Mouse (Mus musculus) kidney, postnatal 0 days (tissue): ENCODE measurements around the gene Mafk. TPM values are rescaled to one million over a fixed set of nuclear protein-coding genes. Genes with fewer than 3 reads are reported as not detected.

Experiments used
- ATAC-seq: fragments of 200-750 bp; cut with Nextera tagmentation; replicated peaks from 2 replicates; pipeline ENCODE4 v1.8.0; 2017; ENCODE audit warnings: low read depth, moderate number of reproducible peaks, moderate TSS enrichment, moderate library complexity; ENCODE audit not compliant: low FRiP score
- DNase-seq: peaks from one replicate; pipeline ENCODE4 v3.0.0-alpha.2; 2016; ENCODE audit warnings: low spot score
- H3K27ac ChIP-seq: fragments of 300-500 bp; sonication (generic); 2 replicates; pipeline ENCODE4 v1.5.1; 2014; ENCODE audit warnings: mild to moderate bottlenecking
- H3K27me3 ChIP-seq: fragments of 300-500 bp; sonication (generic); 2 replicates; pipeline ENCODE4 v1.6.1; 2014; ENCODE audit warnings: low read length, mixed read lengths; ENCODE audit not compliant: insufficient read depth
- H3K36me3 ChIP-seq: fragments of 300-500 bp; sonication (generic); 2 replicates; pipeline ENCODE4 v1.6.1; 2014; ENCODE audit warnings: low read length, mixed read lengths; ENCODE audit not compliant: insufficient read depth
- H3K4me1 ChIP-seq: fragments of 300-500 bp; sonication (generic); replicated peaks from 2 replicates; pipeline ENCODE4 v1.6.1; 2014; ENCODE audit warnings: antibody characterized with exemption, low read length, mixed read lengths; ENCODE audit not compliant: insufficient read depth
- H3K4me2 ChIP-seq: fragments of 300-500 bp; sonication (generic); 2 replicates; pipeline ENCODE4 v1.6.1; 2014; ENCODE audit warnings: mild to moderate bottlenecking, low read length, moderate library complexity, mixed read lengths
- H3K4me3 ChIP-seq: fragments of 300-500 bp; sonication (generic); replicated peaks from 2 replicates; pipeline ENCODE4 v1.5.1; 2014; ENCODE audit warnings: low read depth, low read length
- H3K9ac ChIP-seq: fragments of 300-500 bp; sonication (generic); 2 replicates; pipeline ENCODE4 v1.6.1; 2014; ENCODE audit warnings: low read depth, low read length
- H3K9me3 ChIP-seq: fragments of 300-500 bp; sonication (generic); replicated peaks from 2 replicates; pipeline ENCODE4 v1.6.1; 2016; ENCODE audit warnings: low read length, inconsistent platforms, mixed read lengths
- CTCF ChIP-seq: IDR thresholded peaks from 2 replicates; pipeline ENCODE4 v1.5.1; 2016; ENCODE audit warnings: antibody characterized with exemption, low read depth, mild to moderate bottlenecking, moderate library complexity
- WGBS: fragments of 180-500 bp; shearing (Covaris S2); extraction: QIAGEN DNeasy Blood & Tissue Kit; methylation state at CpG from one replicate; pipeline ENCODE4 v1.1.7; 2014; 5-methylcytosine and 5-hydroxymethylcytosine counted together
- polyA plus RNA-seq: library from polyadenylated mRNA; unstranded; fragments of >200 nt; fragmentation: Nextera tagmentation; extraction: Ambion mirVana; gene quantifications from 2 replicates; pipeline ENCODE4 v1.2.1, GENCODE M21; 2015

Gene Mafk
- polyA plus RNA-seq, 1 experiment from 2014 or later: 12.8 TPM

DNA sequence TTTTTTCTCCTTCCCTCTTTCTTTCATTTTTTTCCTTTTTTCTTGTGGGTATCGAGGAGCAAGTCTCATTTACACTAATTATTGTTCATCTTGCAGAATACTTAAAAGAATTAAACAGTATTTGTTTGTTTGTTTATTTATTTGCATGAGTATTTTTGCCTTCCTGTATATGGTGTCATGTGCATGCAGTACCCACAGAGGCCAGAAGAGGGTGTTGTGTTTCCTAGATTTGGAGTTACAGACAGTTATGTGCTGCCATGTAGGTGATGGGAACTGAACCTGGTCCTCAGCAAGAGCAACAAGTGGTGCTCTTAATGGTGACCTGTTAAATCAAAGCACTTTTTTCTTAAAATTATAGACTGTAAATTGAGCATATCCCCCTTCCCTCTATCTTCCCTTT lies 36.3 kb downstream of the Mafk start:
- H3K9ac ChIP-seq: no peak overlapping the region

DNA sequence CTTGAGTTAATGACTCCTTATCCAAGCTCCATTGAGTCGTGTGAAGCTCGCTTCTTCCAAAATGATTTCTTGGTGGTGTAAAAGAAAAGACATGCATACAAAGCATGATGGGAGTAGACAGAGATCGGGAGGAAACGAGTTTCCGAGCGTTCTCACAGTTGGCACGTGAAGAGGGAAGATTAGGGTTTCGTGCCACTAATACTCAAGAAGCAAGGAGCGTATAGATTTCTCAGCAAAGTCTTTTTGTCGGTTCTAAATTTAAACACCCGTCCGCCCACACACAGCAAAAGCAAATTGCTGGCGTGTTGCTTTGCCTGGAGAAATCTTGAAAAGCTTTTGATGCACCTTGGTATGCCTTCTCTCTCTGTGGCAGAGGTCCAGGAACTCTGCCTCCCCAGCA lies 38.1 kb downstream of the Mafk start:
- DNase-seq (no peak), ATAC-seq (no peak)
- Histone ChIP-seq H3K9ac (no peak overlapping the region), H3K4me1 (peaks cover 9% of the 10 kb centered on the region), H3K4me2 (no peak overlapping the region), H3K36me3 (no peaks in the 10 kb centered on the region), H3K4me3 (no peak overlapping the region), H3K27me3 (no peaks in the 10 kb centered on the region), H3K9me3 (no peaks in the 10 kb centered on the region), H3K27ac (no peak overlapping the region)
- TF ChIP-seq CTCF: no peak
- 47% methylated on average over 13 of the region's 13 CpGs for WGBS

More for the DNA sequence above, 36.3 kb downstream of the Mafk start:
- Histone ChIP-seq H3K4me3 (no peak overlapping the region), H3K4me2 (no peak overlapping the region), H3K27ac (no peak overlapping the region), H3K9me3 (no peaks in the 10 kb centered on the region), H3K27me3 (no peaks in the 10 kb centered on the region), H3K4me1 (peaks cover 9% of the 10 kb centered on the region), H3K36me3 (0 out of 2 replicates have a peak, but pooled peaks cover 4% of the 10 kb centered on the region)
- no peak for DNase-seq
- 92% methylated on average over 1 of the region's 1 CpGs for WGBS
- TF ChIP-seq CTCF: peak; percentile 45; the same call in 1 of the 2 replicates
- ATAC-seq: no peak

DNA sequence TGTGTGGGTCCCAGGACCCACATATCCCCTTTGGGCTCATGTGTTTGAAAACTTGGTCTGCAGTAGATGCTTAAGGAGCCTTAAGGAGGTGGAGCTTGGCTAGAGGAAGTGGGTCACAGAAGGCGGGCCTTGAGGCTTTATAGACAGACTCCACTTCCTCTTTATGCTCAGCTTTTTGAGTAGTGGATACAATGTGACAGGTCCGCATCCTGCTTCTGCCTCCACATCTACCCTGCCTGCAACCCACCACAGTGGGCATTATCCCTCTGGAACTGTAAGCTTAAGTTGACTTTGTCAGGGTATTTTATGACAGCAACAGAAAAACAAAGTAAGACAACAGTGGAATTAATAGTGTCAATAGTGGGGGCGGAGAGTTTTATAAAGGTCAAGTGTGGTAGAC lies 39.4 kb downstream of the Mafk start:
- Histone ChIP-seq H3K4me1 (peaks cover 5% of the 10 kb centered on the region), H3K9me3 (no peaks in the 10 kb centered on the region), H3K9ac (no peak overlapping the region), H3K27me3 (no peaks in the 10 kb centered on the region), H3K4me3 (no peak overlapping the region), H3K36me3 (no peaks in the 10 kb centered on the region), H3K4me2 (no peak overlapping the region), H3K27ac (no peak overlapping the region)
- DNase-seq (peak; percentile 22), ATAC-seq (no peak)
- 84% methylated on average over 3 of the region's 3 CpGs for WGBS
- TF ChIP-seq CTCF: no peak

DNA sequence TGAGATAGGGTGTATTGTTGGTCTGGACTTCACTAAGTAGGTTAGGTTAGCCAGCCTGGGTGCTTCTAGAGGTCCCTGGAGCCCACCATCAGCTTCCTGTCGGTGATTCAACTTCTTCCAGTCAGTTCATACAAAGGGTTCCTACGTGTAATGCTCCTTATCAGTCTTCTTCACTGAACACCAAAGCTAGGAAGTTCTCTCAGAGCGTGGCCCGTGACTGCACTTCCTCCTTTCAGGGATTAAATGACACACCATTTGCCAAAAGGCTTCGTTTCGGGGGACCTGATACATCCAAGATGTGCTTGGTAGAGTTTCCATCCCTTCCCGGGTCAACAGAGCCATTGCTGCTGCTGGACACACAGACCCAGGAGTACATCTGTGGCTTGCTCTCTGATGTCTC lies 40.8 kb downstream of the Mafk start:
- Histone ChIP-seq H3K4me2 (no peak overlapping the region), H3K9me3 (no peaks in the 10 kb centered on the region), H3K27ac (no peak overlapping the region), H3K4me3 (no peak overlapping the region), H3K27me3 (no peaks in the 10 kb centered on the region), H3K4me1 (no peaks in the 10 kb centered on the region), H3K36me3 (no peaks in the 10 kb centered on the region), H3K9ac (no peak overlapping the region)
- WGBS: 43% methylated on average over 7 of the region's 7 CpGs
- DNase-seq (peak; percentile 5), ATAC-seq (no peak)
- TF ChIP-seq CTCF: no peak

DNA sequence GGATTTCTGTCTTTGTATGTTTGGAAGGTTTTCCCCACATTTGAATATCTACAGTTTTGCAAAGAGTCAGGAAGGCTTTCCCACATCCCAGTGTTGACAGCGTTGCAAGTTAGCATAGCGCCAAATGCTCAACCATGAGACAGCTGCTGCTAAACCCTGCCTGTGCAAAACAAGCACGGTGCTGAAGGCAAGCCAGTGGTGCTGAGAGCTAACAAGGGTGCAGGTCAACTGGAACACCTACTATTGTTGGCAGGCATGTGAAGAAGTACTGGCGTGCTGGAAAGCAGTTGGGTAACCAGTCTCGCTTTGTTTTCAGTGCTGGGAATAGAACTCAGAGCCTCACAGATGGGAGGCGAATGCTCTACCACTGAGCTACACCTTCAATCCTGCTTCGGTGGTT lies 44.4 kb downstream of the Mafk start:
- no peak overlapping the region for H3K9ac ChIP-seq
- ATAC-seq: no peak
- H3K4me1 ChIP-seq: no peaks in the 10 kb centered on the region
- no peak overlapping the region for H3K4me3 ChIP-seq
- no peaks in the 10 kb centered on the region for H3K36me3 ChIP-seq
- no peak overlapping the region for H3K27ac ChIP-seq
- no peak for TF ChIP-seq CTCF
- H3K4me2 ChIP-seq: no peak overlapping the region
- no peak for DNase-seq
- 81% methylated on average over 7 of the region's 7 CpGs for WGBS
- H3K9me3 ChIP-seq: no peaks in the 10 kb centered on the region
- H3K27me3 ChIP-seq: no peaks in the 10 kb centered on the region

DNA sequence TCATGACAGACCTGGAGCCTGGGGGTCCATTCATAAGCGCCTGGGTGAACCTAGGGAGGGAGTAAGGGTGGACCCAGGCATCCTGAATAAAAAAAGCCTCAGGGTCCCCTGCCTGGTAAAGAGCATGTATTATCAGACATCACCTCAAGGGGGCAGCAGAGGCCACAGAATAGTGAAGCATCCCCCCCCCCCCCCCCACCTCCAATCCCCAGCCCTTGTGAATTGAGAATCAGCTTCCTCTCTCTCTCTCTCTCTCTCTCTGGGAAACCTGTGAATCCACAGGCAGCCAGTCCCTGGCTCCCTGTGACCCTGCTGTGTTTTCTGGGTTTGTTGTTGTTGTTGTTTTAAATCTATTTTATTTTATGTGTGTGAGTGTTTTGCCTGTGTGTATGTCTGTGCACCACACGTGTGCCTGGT lies 47.2 kb downstream of the Mafk start:
- Histone ChIP-seq H3K27me3 (no peaks in the 10 kb centered on the region), H3K4me3 (no peak overlapping the region), H3K36me3 (no peaks in the 10 kb centered on the region), H3K27ac (no peak overlapping the region), H3K9ac (no peak overlapping the region), H3K4me2 (no peak overlapping the region), H3K4me1 (no peaks in the 10 kb centered on the region), H3K9me3 (no peaks in the 10 kb centered on the region)
- no peak; the same call in 1 of the 2 replicates for ATAC-seq
- TF ChIP-seq CTCF: peak; percentile 64
- WGBS: 14% methylated on average over 2 of the region's 2 CpGs
- peak; percentile 70 for DNase-seq

DNA sequence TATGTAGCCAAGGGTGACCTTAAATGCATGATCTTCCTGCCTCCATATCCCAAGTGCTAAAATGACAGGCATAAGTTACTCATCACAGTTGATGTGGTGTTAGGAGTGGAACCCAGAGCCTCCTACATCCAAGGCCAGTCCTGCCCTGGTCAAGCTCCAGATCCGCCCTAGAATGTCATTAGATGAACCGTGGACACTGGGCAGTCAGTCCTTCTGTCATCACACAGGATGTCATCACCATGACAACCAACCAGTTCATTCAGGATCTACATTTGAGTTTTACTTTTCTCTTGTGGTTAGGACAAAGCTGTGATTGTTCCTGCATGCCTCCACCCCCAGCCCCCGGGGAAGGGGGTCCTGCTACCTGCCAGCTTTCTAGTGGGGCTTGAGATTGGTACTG lies 47.8 kb downstream of the Mafk start:
- H3K9me3 ChIP-seq: no peaks in the 10 kb centered on the region
- DNase-seq (no peak), ATAC-seq (no peak; the same call in 1 of the 2 replicates)
- H3K36me3 ChIP-seq: no peaks in the 10 kb centered on the region
- no peak overlapping the region for H3K4me2 ChIP-seq
- no peaks in the 10 kb centered on the region for H3K4me1 ChIP-seq
- H3K9ac ChIP-seq: no peak overlapping the region
- H3K4me3 ChIP-seq: no peak overlapping the region
- WGBS: 52% methylated on average over 3 of the region's 3 CpGs
- H3K27me3 ChIP-seq: no peaks in the 10 kb centered on the region
- no peak for TF ChIP-seq CTCF
- H3K27ac ChIP-seq: no peak overlapping the region
